8 mouse cellular contexts compared by ENCODE assay signal in genomic region chr1:23202511-23203435, GRCm38 (mm10).
DNase-seq lines count a peak whose midpoint lies in the region; ATAC-seq lines count a peak whose summit lies in the region.
"Had no signal": no experiment of that assay in that cellular context is flagged by ENCODE, and none has a peak within 500 bp of the region (broad histone marks: within the 10 kb centered on the region; RNA-seq: fewer than 3 reads in every experiment).

No protein-coding gene starts in this region.

- peak; percentile 6 to 35 for DNase-seq in layer of hippocampus, postnatal 14 days (ENCODE audit: low spot score in 2 of 2)
- DNase-seq in layer of hippocampus, adult 9-10 months (ENCODE audit: low spot score), result no peak
- no peak for DNase-seq in cerebellum, adult 9-11 months
- DNase-seq in MN1 (ENCODE audit: low spot score), result no peak

- H3K27me3 ChIP-seq in heart, embryonic 14.5 days (ENCODE audit: control insufficient read depth, insufficient read depth, low read length), result no peaks in the 10 kb centered on the region
- no peaks in the 10 kb centered on the region for H3K27me3 ChIP-seq in lung, embryonic 16.5 days (ENCODE audit: control insufficient read depth, insufficient read depth, low read depth, low read length)
- H3K27me3 ChIP-seq: midbrain, embryonic 15.5 days had no signal

- H3K27ac ChIP-seq in brown adipose tissue, adult 24 weeks (replicated peaks; ENCODE audit: low read depth, low read length), result peak overlapping the region; percentile 94
- H3K27ac ChIP-seq in heart, embryonic 14.5 days (replicated peaks in 1 of 2; ENCODE audit: control insufficient read depth in 1 of 2, insufficient read depth in 1 of 2, low read depth in 2 of 2, low read length in 2 of 2), result peak overlapping the region; percentile 43 to 64
- H3K27ac ChIP-seq in lung, embryonic 16.5 days (ENCODE audit: low read length), result peak overlapping the region; percentile 92
- H3K27ac ChIP-seq: midbrain, embryonic 15.5 days had no signal

- no peak overlapping the region for H3K9ac ChIP-seq in heart, embryonic 14.5 days (ENCODE audit: low read length)
- H3K9ac ChIP-seq in lung, embryonic 16.5 days (ENCODE audit: low read length), result no peak overlapping the region
- H3K9ac ChIP-seq: midbrain, embryonic 15.5 days had no signal

- H3K4me2 ChIP-seq in heart, embryonic 14.5 days (ENCODE audit: low read length), result no peak overlapping the region
- peak overlapping the region; percentile 36; the same call in 1 of the 2 replicates for H3K4me2 ChIP-seq in lung, embryonic 16.5 days (ENCODE audit: low read depth, low read length)
- H3K4me2 ChIP-seq: midbrain, embryonic 15.5 days had no signal

- H3K36me3 ChIP-seq in heart, embryonic 14.5 days (ENCODE audit: control insufficient read depth, insufficient read depth, low read length), result no peaks in the 10 kb centered on the region
- no peaks in the 10 kb centered on the region for H3K36me3 ChIP-seq in lung, embryonic 16.5 days (ENCODE audit: control insufficient read depth, insufficient read depth, low read length)
- H3K36me3 ChIP-seq: midbrain, embryonic 15.5 days had no signal

- WGBS in heart, embryonic 14.5 days, result 57% methylated on average over 5 of the region's 5 CpGs
- WGBS in lung, embryonic 16.5 days, result 22% methylated on average over 5 of the region's 5 CpGs

- peaks cover 6% of the 10 kb centered on the region for H3K4me1 ChIP-seq in brown adipose tissue, adult 24 weeks (ENCODE audit: control insufficient read depth, insufficient read depth, insufficient read length, low read length)
- peaks cover 2 to 15% of the 10 kb centered on the region in 2 experiments; a peak in 2 of 4 replicates for H3K4me1 ChIP-seq in heart, embryonic 14.5 days (ENCODE audit: control insufficient read depth in 2 of 2, insufficient read depth in 2 of 2, low read length in 2 of 2)
- peaks cover 18% of the 10 kb centered on the region for H3K4me1 ChIP-seq in lung, embryonic 16.5 days (replicated peaks; ENCODE audit: control insufficient read depth, insufficient read depth, low read length)
- H3K4me1 ChIP-seq: midbrain, embryonic 15.5 days had no signal

- peak overlapping the region; percentile 15 for H3K4me3 ChIP-seq in brown adipose tissue, adult 24 weeks (ENCODE audit: insufficient read depth, low read depth, low read length)
- H3K4me3 ChIP-seq in heart, embryonic 14.5 days (ENCODE audit: control insufficient read depth in 1 of 2, insufficient read depth in 1 of 2, low read depth in 1 of 2, low read length in 2 of 2), result no peak overlapping the region
- no peak overlapping the region for H3K4me3 ChIP-seq in lung, embryonic 16.5 days (ENCODE audit: low read length)
- H3K4me3 ChIP-seq: midbrain, embryonic 15.5 days had no signal

- no peak for ATAC-seq in heart, embryonic 14.5 days (ENCODE audit: insufficient number of reproducible peaks, insufficient read depth, low FRiP score, low read depth)
- peak; percentile 78 for ATAC-seq in lung, embryonic 16.5 days (ENCODE audit: low read depth)
- ATAC-seq: midbrain, embryonic 15.5 days had no signal

- H3K9me3 ChIP-seq in heart, embryonic 14.5 days (ENCODE audit: control insufficient read depth, low read length), result no peaks in the 10 kb centered on the region
- no peaks in the 10 kb centered on the region for H3K9me3 ChIP-seq in lung, embryonic 16.5 days (ENCODE audit: control insufficient read depth, low read length)
- H3K9me3 ChIP-seq: midbrain, embryonic 15.5 days had no signal

Comparison
In these comparisons a context has a peak if more than half of its experiments do, and no peak if none do; other contexts are left out.
1. DNase-seq: peak in layer of hippocampus, postnatal 14 days (2 of 2); none in layer of hippocampus, adult 9-10 months (single experiment), cerebellum, adult 9-11 months (single experiment) and MN1 (single experiment).
2. Peak in every context shown above with its lines, with median percentiles within 50 percentile points of each other: H3K27ac ChIP-seq.